Mouse (Mus musculus) heart, adult 2 months (tissue): ENCODE results near the gene Dguok. TPM values are rescaled to one million over a fixed set of nuclear protein-coding genes. Genes with fewer than 3 reads are reported as not detected.

Experiments used
- DNase-seq, 2 experiments: peaks; one replicate each; pipeline ENCODE4 v3.0.0; 2021
- H3K27ac ChIP-seq: fragments of 200-600 bp; 2 replicates; pipeline ENCODE4 v1.8.1; 2022
- H3K27me3 ChIP-seq: fragments of 200-500 bp; 2 replicates; pipeline ENCODE4 v1.6.1; 2012; ENCODE audit warnings: mild to moderate bottlenecking, low read length, inconsistent platforms, mixed read lengths; ENCODE audit not compliant: control insufficient read depth, insufficient read depth
- H3K36me3 ChIP-seq: fragments of 200-500 bp; 2 replicates; pipeline ENCODE4 v1.6.1; 2012; ENCODE audit warnings: low read length, inconsistent platforms; ENCODE audit not compliant: control insufficient read depth, insufficient read depth
- H3K4me1 ChIP-seq: fragments of 200-500 bp; 2 replicates; pipeline ENCODE4 v1.6.1; 2011; ENCODE audit warnings: low read length; ENCODE audit not compliant: control insufficient read depth, insufficient read depth
- H3K4me3 ChIP-seq: fragments of 200-600 bp; 2 replicates; pipeline ENCODE4 v1.8.1; 2022
- H3K79me2 ChIP-seq: fragments of 200-500 bp; replicated peaks from 2 replicates; pipeline ENCODE4 v1.6.1; 2012; ENCODE audit warnings: mild to moderate bottlenecking, inconsistent platforms, low read length, moderate library complexity, mixed read lengths; ENCODE audit not compliant: control insufficient read depth, insufficient read depth
- H3K9ac ChIP-seq: fragments of 200-500 bp; 2 replicates; pipeline ENCODE4 v1.6.1; 2012; ENCODE audit warnings: low read depth, mild to moderate bottlenecking, control low read depth, inconsistent platforms, low read length, mixed read lengths
- CTCF ChIP-seq: fragments of 200-600 bp; IDR thresholded peaks from 2 replicates; pipeline ENCODE4 v1.8.1; 2022; ENCODE audit warnings: antibody characterized with exemption, mild to moderate bottlenecking, moderate library complexity
- EP300 ChIP-seq: fragments of 200-500 bp; IDR thresholded peaks from 2 replicates; pipeline ENCODE4 v1.6.1; 2011; ENCODE audit warnings: low read depth, low read length, control low read depth; ENCODE audit not compliant: insufficient read depth
- POLR2A ChIP-seq: fragments of 200-500 bp; IDR thresholded peaks from 2 replicates; pipeline ENCODE4 v1.6.1; 2011; ENCODE audit warnings: mild to moderate bottlenecking, low read depth, low read length, control low read depth; ENCODE audit not compliant: insufficient read depth
- WGBS: fragments of 180-500 bp; shearing (Covaris S2); methylation state at CpG from one replicate; pipeline ENCODE4 v1.1.7; 2018; 5-methylcytosine and 5-hydroxymethylcytosine counted together
- intact Hi-C: fragments of 180-260 bp; cut with DNase I; formaldehyde crosslinking; loops from one replicate; pipeline ENCODE4 v1.15.1; 2025
- polyA plus RNA-seq: library from polyadenylated mRNA; depleted of rRNA; stranded (reverse); fragments of >200 nt; gene quantifications from 2 replicates; pipeline ENCODE4 v1.2.3, GENCODE M21; 2012
- total RNA-seq, 2 experiments: library from RNA; stranded (reverse); gene quantifications; 2 replicates each; pipeline ENCODE4 v1.2.3; 2021

The Dguok gene
- total and polyA plus RNA-seq, 3 experiments: 32.4 to 48.1 (median 33.7) TPM

DNA sequence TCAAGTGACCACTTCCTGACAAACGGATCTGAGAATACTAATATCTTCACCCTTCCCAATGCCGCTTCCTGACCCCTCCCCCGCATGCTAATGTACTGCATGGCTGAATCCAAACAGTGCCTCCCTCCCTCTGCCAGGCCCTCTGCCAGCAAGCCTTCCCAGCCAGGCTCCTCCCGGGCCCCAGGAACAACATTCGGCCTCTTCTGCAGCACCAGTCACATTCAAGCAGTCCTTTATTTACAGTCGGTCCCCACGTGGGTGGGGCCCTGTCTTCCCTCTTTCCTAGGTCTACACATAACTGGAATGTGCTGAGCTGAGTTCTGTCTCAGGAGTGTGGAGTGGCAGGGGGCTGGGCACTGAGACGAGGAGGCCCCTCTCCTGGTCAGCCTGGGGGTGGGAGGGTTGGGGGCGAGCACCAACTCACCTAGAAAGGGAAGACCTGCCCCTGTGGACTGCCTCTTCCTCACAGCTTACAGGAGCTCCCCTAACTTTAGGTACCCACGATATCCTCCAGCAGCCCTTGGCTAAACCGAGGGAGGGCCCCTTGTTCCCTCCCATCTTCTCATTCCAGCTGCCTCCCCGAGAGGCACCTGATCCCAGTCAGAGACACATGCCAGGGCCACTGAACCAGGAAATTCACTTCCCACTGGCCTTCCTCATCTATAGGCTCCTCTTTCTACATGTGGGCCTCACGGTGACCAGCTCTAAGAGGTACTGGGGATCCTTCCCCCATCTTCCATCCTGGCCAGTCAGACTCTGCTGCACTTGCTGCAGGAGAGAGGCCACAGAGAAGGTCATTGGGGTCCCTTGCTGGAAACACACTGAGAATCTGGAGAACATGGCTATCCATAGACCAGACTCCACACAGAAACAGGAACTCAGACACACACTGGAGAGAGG, 63.1 kb downstream of the Dguok start:
- WGBS: 8% methylated on average over 13 of the region's 13 CpGs
- no peak overlapping the region for H3K4me3 ChIP-seq
- H3K9ac ChIP-seq: peak overlapping the region; percentile 42; the same call in 1 of the 2 replicates
- DNase-seq: peak; percentile 79 to 85
- H3K27me3 ChIP-seq: no peaks in the 10 kb centered on the region
- H3K27ac ChIP-seq: peak overlapping the region; percentile 95
- H3K79me2 ChIP-seq: peaks cover 6% of the 10 kb centered on the region
- TF ChIP-seq CTCF (no peak), EP300 (peak; percentile 54; the same call in 1 of the 2 replicates), POLR2A (no peak)
- peaks cover 41% of the 10 kb centered on the region for H3K4me1 ChIP-seq
- intact Hi-C loops: loop anchor here (2.0 kb wide), 2 partner anchors 31 to 63 kb away; no protein-coding TSS in a partner anchor
- peaks cover 7% of the 10 kb centered on the region for H3K36me3 ChIP-seq

DNA sequence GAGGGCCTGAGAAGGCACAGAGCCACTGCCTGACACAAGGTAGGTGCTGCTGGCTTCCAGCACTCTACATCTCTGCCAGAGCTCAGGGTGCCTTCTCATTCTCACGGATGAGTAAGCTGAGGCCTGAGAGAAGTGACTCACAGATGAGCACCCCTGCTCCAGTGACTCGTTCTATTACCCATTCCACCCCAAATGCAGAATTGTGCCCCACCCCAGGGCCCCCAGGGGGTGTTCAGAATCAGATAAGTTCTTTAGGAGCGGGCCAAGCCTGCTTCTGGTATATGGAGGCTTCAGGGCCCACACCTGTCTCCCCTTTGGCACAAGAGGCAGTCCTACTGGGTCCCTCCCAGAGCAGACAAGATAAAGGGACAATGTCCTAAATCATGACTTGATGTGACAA, 64.1 kb downstream of the Dguok start:
- Histone ChIP-seq H3K9ac (no peak overlapping the region), H3K36me3 (peaks cover 7% of the 10 kb centered on the region), H3K4me1 (peaks cover 43% of the 10 kb centered on the region), H3K27ac (peak overlapping the region; percentile 95), H3K79me2 (peaks cover 6% of the 10 kb centered on the region), H3K4me3 (no peak overlapping the region), H3K27me3 (no peaks in the 10 kb centered on the region)
- no peak for DNase-seq
- intact Hi-C loops: loop anchor here (2.0 kb wide), 2 partner anchors 32 to 62 kb away; no protein-coding TSS in a partner anchor
- WGBS: 47% methylated on average over 3 of the region's 3 CpGs
- TF ChIP-seq CTCF (no peak), EP300 (no peak), POLR2A (no peak)

DNA sequence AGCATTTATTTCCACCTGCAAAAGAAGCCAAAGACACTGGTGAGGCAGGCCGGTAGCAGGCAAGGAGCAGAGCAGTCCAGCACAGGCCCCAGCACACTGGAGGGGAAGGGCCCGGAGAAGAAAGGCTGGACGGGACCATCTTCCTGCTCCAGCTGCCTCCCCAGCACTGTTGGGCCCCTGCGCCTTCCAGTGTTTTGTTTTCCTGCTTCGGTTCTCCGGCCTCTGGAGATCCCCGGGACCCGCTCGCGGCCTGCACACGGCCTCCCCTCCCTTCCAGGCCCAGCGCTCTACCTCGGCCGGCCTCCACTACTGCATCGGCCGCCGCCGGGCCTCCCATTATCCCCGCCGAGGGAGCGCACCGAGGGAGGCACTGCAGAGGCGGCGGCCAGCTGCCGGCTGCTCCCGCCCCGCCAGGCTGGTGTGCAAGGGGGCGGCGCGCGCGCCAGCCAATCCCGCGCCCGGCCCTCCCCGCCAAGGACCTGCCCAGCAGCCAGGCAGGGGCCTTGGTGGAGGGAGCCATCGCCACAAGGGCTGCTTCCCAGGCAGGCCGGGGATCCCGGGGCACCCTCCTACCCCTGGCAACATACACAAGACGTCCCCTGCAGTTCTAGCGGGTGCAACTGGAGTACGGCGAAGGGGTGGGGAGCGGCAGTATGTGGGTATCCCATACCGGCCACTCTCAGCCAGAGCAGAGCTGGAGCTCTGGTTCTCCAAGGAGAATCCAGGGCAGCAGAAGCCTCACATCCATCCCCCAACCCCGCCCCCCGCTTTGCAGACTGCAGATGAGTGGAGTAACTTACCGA, 65.3 kb downstream of the Dguok start:
- H3K9ac ChIP-seq: peak overlapping the region; percentile 92
- no peaks in the 10 kb centered on the region for H3K27me3 ChIP-seq
- peak; percentile 93 to 95 for DNase-seq
- intact Hi-C loops: loop anchor here (2.0 kb wide), 4 partner anchors 15 to 65 kb away; partner anchors contain the start of gene Dguok
- H3K27ac ChIP-seq: peak overlapping the region; percentile 95
- H3K36me3 ChIP-seq: peaks cover 7% of the 10 kb centered on the region
- peak; percentile 45 for TF ChIP-seq CTCF
- no peak for TF ChIP-seq EP300
- TF ChIP-seq POLR2A: peak; percentile 72; the same call in 1 of the 2 replicates
- peaks cover 3% of the 10 kb centered on the region for H3K79me2 ChIP-seq
- H3K4me1 ChIP-seq: peaks cover 43% of the 10 kb centered on the region
- peak overlapping the region; percentile 71 for H3K4me3 ChIP-seq
- WGBS: under 1% methylated on average over 48 of the region's 48 CpGs

DNA sequence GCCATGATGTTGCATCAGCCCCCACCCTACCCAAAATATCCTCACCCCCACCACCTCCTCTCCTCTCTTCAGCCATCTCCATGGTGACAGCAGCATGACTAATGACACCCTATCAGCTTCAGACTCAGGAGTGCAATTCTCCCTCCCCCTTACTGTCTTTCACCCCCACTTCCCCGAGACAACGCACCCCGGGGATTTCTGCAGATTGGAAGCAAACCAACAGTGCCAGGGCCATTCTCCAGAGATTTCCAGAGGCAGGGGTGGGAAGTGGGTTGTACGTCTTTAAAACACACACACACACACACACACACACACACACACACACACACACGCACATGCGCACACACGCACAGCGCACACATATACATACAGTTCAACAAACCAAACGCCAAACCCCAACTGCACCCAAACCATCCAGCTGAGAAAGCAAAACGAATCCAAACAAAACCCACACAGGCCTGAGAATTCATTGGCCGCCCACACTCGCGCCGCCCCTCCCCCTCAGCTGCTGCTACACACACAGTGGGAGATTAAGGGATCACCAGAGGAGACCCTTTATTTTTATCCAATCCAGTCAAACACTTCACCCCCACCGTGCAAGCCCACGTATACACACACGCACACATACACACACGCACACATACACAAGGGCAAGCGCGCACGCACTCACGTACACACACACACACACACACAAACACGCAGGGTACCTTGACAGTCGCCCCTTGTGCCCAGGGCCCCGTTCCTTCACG, 66.1 kb downstream of the Dguok start:
- TF ChIP-seq POLR2A (no peak), CTCF (no peak), EP300 (no peak)
- peaks cover 39% of the 10 kb centered on the region for H3K4me1 ChIP-seq
- DNase-seq: peak; percentile 65 to 75
- intact Hi-C loops: loop anchor here (2.0 kb wide), 2 partner anchors 16 to 66 kb away; partner anchors contain the start of gene Dguok
- H3K79me2 ChIP-seq: peaks cover 3% of the 10 kb centered on the region
- peak overlapping the region; percentile 71 for H3K4me3 ChIP-seq
- 3% methylated on average over 26 of the region's 26 CpGs for WGBS
- peak overlapping the region; percentile 95 for H3K27ac ChIP-seq
- no peaks in the 10 kb centered on the region for H3K27me3 ChIP-seq
- peak overlapping the region; percentile 86 for H3K9ac ChIP-seq
- peaks cover 7% of the 10 kb centered on the region for H3K36me3 ChIP-seq

DNA sequence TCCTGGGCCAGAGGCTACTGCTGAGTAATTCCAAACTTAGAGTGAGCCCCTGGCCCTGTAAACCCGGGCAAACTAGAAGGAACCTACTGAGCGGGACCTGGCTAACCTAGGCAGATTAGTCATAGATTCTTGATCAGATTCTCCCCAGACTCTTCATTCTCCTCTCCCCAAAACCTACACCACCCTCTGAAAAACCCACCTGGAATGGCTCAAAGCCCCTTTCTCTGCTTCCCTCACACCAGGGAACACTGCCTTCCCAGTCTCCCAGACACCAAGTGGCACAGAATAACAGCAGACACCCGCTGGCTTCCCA, 66.6 kb downstream of the Dguok start:
- H3K9ac ChIP-seq: peak overlapping the region; percentile 48
- peak overlapping the region; percentile 19; the same call in 1 of the 2 replicates for H3K4me3 ChIP-seq
- H3K27ac ChIP-seq: peak overlapping the region; percentile 48
- peaks cover 12% of the 10 kb centered on the region for H3K36me3 ChIP-seq
- TF ChIP-seq EP300 (no peak), CTCF (no peak), POLR2A (no peak)
- H3K4me1 ChIP-seq: peaks cover 39% of the 10 kb centered on the region
- no peak for DNase-seq
- peaks cover 3% of the 10 kb centered on the region for H3K79me2 ChIP-seq
- H3K27me3 ChIP-seq: no peaks in the 10 kb centered on the region
- intact Hi-C loops: loop anchor here (2.0 kb wide), 2 partner anchors 17 to 67 kb away; partner anchors contain the start of gene Dguok
- WGBS: 44% methylated on average over 3 of the region's 3 CpGs
